Mouse (Mus musculus) C2C12 (cell line): ENCODE results near the gene Nab2. TPM values are rescaled to one million over a fixed set of nuclear protein-coding genes. Genes with fewer than 3 reads are reported as not detected.
"Not testable (repeated sequence)": the region's sequence is repeated elsewhere in the genome, so short reads cannot be mapped to it uniquely, and the experiment has no call there.

Experiments
- H3K27me3 ChIP-seq: one replicate; pipeline ENCODE4 v1.6.1; 2011; ENCODE audit not compliant: control insufficient read depth, insufficient read depth, insufficient read length
- H3K36me3 ChIP-seq: one replicate; pipeline ENCODE4 v1.6.1; 2011; ENCODE audit not compliant: control insufficient read depth, insufficient read depth
- H3K4me3 ChIP-seq: one replicate; pipeline ENCODE4 v1.5.1; 2011; ENCODE audit warnings: mild to moderate bottlenecking, control low read depth; ENCODE audit not compliant: poor library complexity, insufficient read depth, severe bottlenecking
- H3K79me2 ChIP-seq: one replicate; pipeline ENCODE4 v1.6.1; 2011; ENCODE audit not compliant: control insufficient read depth, insufficient read depth
- H3K79me3 ChIP-seq: one replicate; pipeline ENCODE4 v1.6.1; 2011; ENCODE audit warnings: low read depth, control low read depth
- H3ac ChIP-seq: one replicate; pipeline ENCODE3; 2011; ENCODE audit warnings: low read depth; ENCODE audit not compliant: control insufficient read depth, insufficient read length
- CEBPB ChIP-seq: IDR thresholded peaks from one replicate; pipeline ENCODE4 v1.6.1; 2011; ENCODE audit warnings: low read depth, mild to moderate bottlenecking, control low read depth, moderate library complexity
- CTCF ChIP-seq: IDR thresholded peaks from one replicate; pipeline ENCODE4 v1.5.1; 2011; ENCODE audit not compliant: control insufficient read depth, insufficient read depth, insufficient read length
- FOSL1 ChIP-seq: IDR thresholded peaks from one replicate; pipeline ENCODE4 v1.8.0; 2011; ENCODE audit warnings: mild to moderate bottlenecking, low read length; ENCODE audit not compliant: poor library complexity, insufficient read depth, severe bottlenecking
- MAX ChIP-seq: IDR thresholded peaks from one replicate; pipeline ENCODE4 v1.6.1; 2011; ENCODE audit warnings: mild to moderate bottlenecking, control low read depth
- MYOD1 ChIP-seq: IDR thresholded peaks from one replicate; pipeline ENCODE4 v1.6.1; 2011; ENCODE audit warnings: low read depth; ENCODE audit not compliant: control insufficient read depth, insufficient read length
- MYOG ChIP-seq: IDR thresholded peaks from one replicate; pipeline ENCODE4 v1.6.1; 2011; ENCODE audit not compliant: control insufficient read depth, insufficient read length; ENCODE audit errors: extremely low read depth
- USF1 ChIP-seq: IDR thresholded peaks from one replicate; pipeline ENCODE4 v1.6.1; 2011; ENCODE audit warnings: low read depth, mild to moderate bottlenecking, control low read depth, moderate library complexity
- polyA plus RNA-seq: library from polyadenylated mRNA; unstranded; fragments of >200 nt; fragmentation: generic; extraction: Trizol; gene quantifications from one replicate; pipeline ENCODE4 v1.2.1, GENCODE M21; 2012; ENCODE audit warnings: missing spikeins

The Nab2 gene
- polyA plus RNA-seq, 1 experiment = 108 TPM

DNA sequence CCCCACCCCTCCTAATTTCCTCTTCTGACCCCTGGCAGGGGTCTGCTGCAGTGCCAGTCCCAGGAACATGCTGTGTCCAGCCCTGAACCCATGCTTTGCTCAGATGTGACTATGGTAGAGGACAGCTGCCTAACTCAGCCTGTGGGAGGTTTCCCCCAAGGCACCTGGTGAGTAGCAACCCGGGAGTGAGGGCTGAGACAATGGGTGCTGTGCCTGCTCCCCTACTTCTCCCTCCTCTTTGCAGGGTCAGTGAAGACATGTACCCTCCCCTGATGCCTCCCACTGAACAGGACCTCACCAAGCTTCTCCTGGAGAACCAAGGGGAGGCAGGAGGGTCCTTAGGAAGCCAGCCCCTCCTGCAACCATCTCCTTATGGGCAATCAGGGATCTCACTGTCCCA, 8.8 kb downstream of the Nab2 start:
- Histone ChIP-seq H3K79me2 (peaks cover 37% of the 10 kb centered on the region), H3K36me3 (peaks cover 42% of the 10 kb centered on the region), H3K79me3 (peaks cover 22% of the 10 kb centered on the region), H3K4me3 (no peak overlapping the region), H3ac (no peak overlapping the region), H3K27me3 (no peaks in the 10 kb centered on the region)
- TF ChIP-seq MYOG (no peak), MAX (no peak)

DNA sequence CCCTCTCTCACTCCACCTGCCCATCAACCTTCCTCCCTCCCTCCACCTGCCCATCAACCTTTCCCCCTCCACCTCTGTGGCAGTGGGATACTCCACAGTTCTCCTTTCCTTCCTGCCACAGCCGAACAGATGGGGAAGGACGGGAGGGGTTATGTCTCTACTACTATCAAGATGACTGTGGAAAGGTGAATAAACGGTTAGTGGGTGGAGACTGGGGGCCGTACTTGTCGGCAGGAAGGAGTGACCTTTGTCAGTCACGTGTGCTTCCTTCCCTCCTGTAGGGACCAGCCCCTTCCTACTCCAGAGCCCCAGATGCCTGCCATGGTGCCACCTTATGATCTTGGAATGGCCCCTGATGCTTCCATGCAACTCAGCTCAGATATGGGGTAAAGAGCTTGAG, 10.3 kb downstream of the Nab2 start:
- Histone ChIP-seq H3K4me3 (no peak overlapping the region), H3K27me3 (no peaks in the 10 kb centered on the region), H3ac (no peak overlapping the region), H3K79me3 (peaks cover 8% of the 10 kb centered on the region), H3K36me3 (peaks cover 27% of the 10 kb centered on the region), H3K79me2 (peaks cover 22% of the 10 kb centered on the region)
- TF ChIP-seq FOSL1 = no peak
- TF ChIP-seq CEBPB = no peak
- TF ChIP-seq MYOG = no peak
- TF ChIP-seq MYOD1 = no peak
- peak; percentile 27 for TF ChIP-seq USF1
- no peak for TF ChIP-seq CTCF

DNA sequence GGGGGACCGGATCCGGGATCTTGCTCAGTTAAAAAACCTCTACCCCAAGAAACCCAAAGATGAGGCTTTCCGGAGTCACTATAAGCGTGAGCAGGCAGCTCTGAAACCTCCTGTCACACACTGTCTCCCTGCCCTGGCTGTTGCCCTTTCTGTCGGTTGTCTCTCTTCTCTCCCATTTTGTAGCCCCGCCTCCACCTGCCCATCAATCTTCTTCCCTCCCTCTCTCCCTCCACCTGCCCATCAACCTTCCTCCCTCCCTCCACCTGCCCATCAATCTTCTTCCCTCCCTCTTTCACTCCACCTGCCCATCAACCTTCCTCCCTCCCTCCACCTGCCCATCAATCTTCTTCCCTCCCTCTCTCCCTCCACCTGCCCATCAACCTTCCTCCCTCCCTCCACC, 10.8 kb downstream of the Nab2 start:
- not testable (repeated sequence) for H3K4me3 ChIP-seq, H3ac ChIP-seq, H3K79me3 ChIP-seq, H3K27me3 ChIP-seq
- Histone ChIP-seq H3K79me2 (peaks cover 18% of the 10 kb centered on the region), H3K36me3 (peaks cover 23% of the 10 kb centered on the region)

DNA sequence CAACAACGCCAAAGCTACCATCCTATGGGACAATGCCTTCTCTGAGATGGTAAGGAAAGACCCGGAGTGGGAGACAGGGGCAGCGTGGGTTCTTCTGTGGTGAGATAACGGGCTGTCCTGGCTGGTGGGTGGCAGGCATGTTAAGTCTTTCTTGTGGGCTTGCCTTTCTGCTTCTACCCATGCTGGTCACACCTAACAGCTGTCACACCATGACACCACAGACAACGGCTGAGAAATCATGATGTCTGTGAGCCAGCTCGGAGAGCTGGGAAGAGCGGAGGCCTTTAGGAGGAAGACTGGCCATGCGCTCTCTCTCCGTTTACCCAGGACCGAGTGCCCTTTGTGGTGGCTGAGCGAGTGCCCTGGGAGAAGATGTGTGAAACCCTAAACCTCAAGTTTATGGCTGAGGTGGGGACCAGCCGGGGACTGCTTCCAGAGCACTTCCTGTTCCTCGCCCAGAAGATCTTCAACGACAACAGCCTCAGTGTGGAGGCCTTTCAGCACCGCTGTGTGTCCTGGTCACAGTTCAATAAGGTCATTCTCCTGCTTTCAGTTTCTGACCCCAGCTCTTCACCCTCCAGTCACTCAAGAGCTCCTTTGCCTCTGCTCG, 13.3 kb downstream of the Nab2 start:
- TF ChIP-seq MYOD1 (no peak), FOSL1 (no peak), MYOG (no peak), MAX (no peak), CTCF (no peak), CEBPB (no peak), USF1 (no peak)
- Histone ChIP-seq H3K79me3 (no peaks in the 10 kb centered on the region), H3K79me2 (no peaks in the 10 kb centered on the region), H3K27me3 (no peaks in the 10 kb centered on the region), H3K4me3 (no peak overlapping the region), H3K36me3 (peaks cover 3% of the 10 kb centered on the region), H3ac (no peak overlapping the region)

DNA sequence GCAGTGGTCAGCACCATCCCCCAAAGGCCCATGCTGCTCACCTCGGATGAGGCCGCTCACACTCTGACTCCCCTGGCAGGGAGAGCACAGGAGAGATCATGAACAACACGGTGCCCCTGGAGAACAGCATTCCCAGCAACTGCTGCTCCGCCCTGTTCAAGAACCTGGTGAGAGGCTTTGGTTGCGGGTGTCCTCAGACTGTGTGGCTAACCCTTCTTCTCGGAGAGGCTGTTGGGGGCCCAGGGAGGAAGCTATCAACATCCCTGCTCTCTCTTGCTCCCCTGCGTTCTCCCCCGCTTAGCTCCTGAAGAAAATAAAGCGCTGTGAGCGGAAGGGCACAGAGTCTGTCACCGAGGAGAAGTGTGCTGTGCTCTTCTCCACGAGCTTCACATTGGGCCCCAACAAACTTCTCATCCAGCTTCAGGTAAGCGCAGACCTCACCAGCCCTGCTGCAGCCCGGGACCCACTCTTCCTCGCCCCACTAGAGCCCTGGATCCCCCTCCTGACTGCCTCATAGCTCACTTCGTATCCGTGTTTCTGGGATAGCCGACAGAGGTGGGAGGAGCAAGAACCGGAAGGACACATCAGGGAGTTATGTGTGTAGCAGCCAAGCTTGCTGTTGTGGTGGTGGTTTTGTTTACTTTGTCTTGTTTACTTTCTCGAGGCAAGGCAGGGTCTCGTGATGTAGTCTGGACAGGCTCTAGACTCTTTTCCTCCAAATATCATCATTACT, 15.3 kb downstream of the Nab2 start:
- Histone ChIP-seq H3ac (no peak overlapping the region), H3K4me3 (no peak overlapping the region), H3K36me3 (no peaks in the 10 kb centered on the region), H3K79me3 (no peaks in the 10 kb centered on the region), H3K79me2 (no peaks in the 10 kb centered on the region), H3K27me3 (no peaks in the 10 kb centered on the region)
- TF ChIP-seq USF1 (no peak), MYOG (no peak), FOSL1 (no peak)

DNA sequence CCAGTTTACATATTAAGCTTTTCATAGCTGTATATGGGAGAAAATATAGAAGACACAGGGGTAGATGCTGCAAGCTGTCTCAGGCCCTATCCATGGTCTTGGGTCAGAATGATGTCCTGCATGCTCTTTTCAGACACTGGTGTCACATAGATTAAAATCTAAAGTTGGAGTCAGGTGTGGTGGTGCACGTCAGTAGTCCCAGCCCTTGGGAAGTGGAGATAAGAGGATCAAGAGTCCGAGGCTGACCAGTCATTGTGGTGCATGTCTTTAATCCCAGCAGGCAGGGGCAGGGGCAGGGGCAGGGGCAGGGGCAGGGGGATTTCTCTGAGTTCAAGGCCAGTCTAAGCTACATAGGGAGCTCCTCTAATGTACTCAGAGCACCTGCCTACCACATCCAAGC, 22.6 kb downstream of the Nab2 start:
- no peak overlapping the region for H3ac ChIP-seq
- TF ChIP-seq MYOD1 (no peak), CEBPB (no peak), CTCF (no peak), USF1 (no peak), FOSL1 (no peak), MAX (no peak), MYOG (no peak)
- no peaks in the 10 kb centered on the region for H3K79me3 ChIP-seq

More for the DNA sequence above, 22.6 kb downstream of the Nab2 start:
- Histone ChIP-seq H3K4me3 (no peak overlapping the region), H3K36me3 (no peaks in the 10 kb centered on the region), H3K79me2 (no peaks in the 10 kb centered on the region), H3K27me3 (no peaks in the 10 kb centered on the region)
